Mouse (Mus musculus) embryonic fibroblast, embryonic 13.5 days (primary cell): ENCODE data around the gene Ncapd2.

ENCODE experiments used
- CTCF ChIP-seq: IDR thresholded peaks from 2 replicates; pipeline ENCODE4 v1.5.1; 2011; ENCODE audit warnings: mild to moderate bottlenecking, control low read depth, low read length, moderate library complexity, borderline replicate concordance; ENCODE audit not compliant: insufficient read depth
- POLR2A ChIP-seq: IDR thresholded peaks from 2 replicates; pipeline ENCODE4 v1.6.1; 2011; ENCODE audit warnings: low read depth, mild to moderate bottlenecking, control low read depth, low read length, moderate library complexity

- TF ChIP-seq CTCF (no peak), POLR2A (no peak)
Observed at GRCm38 (mm10) chr6:125210436-125210835, 18.9 kb upstream of the Ncapd2 start.
